Mouse (Mus musculus) myocyte (in vitro differentiated cells): ENCODE measurements around the gene Akain1.

ENCODE experiments used
- CEBPB ChIP-seq: IDR thresholded peaks from 2 replicates; pipeline ENCODE4 v1.6.1; 2011; ENCODE audit warnings: mild to moderate bottlenecking, moderate library complexity; ENCODE audit not compliant: poor library complexity, insufficient read depth, severe bottlenecking
- E2F4 ChIP-seq: IDR thresholded peaks from one replicate; pipeline ENCODE4 v1.6.1; 2011; ENCODE audit warnings: mild to moderate bottlenecking, control low read depth, moderate library complexity; ENCODE audit not compliant: insufficient read depth
- POLR2AphosphoS2 ChIP-seq: IDR thresholded peaks from one replicate; pipeline ENCODE4 v1.6.1; 2011; ENCODE audit warnings: low read depth, control low read depth; ENCODE audit not compliant: insufficient read length
- SRF ChIP-seq: IDR thresholded peaks from one replicate; pipeline ENCODE4 v1.6.1; 2011; ENCODE audit warnings: low read depth; ENCODE audit not compliant: control insufficient read depth, insufficient read length

DNA sequence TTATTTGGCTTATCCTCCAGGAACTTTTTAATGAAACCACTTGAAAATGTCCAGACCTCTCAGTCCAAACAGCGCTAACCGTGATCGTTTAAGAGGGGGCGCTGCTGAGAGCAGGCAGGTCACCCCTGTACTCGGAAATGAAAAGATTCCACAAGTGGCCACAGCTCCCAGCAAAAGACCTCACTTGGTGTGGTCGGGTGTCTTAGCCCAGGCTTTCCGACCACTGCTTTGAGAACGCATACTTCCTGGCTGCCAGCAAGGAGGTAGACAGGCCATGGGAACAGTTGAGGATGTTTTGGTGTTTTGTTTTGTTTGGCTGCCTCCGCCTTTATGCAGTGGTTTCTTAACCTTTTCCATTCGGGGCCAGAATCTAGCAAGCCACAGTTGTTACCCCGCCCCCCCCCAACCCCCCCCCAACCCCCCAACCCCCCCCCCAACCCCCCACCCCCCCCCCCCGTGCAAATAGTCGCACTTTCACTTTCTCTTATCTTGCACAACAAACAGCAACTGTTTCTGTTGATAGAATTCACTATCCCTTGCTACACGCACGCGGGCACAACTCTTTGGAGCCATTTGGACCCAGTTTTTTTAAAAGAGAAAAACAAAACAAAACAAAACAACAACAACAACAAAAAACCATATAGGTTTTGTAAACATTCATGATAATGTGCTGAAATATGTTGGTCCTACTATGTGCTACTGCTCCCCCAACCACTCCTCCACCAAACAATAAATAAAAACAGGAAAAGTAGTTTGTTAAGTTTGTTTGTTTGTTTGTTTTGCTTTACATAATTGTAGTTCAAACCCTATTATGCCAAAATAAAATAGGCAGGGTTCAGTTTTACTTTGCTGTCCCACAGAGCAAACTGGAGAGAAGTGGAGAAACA is 42.7 kb upstream of the Akain1 start:
- TF ChIP-seq CEBPB (no peak), E2F4 (no peak), POLR2AphosphoS2 (no peak), SRF (no peak)
